Mouse (Mus musculus): Measurements from ENCODE around the gene Sumo3. TPM values are rescaled to one million over a fixed set of nuclear protein-coding genes. Genes with fewer than 3 reads are reported as not detected.

The Sumo3 gene
- total RNA-seq (2022): 100 to 1,000 TPM; 172 to 216 (median 192) TPM

DNA sequence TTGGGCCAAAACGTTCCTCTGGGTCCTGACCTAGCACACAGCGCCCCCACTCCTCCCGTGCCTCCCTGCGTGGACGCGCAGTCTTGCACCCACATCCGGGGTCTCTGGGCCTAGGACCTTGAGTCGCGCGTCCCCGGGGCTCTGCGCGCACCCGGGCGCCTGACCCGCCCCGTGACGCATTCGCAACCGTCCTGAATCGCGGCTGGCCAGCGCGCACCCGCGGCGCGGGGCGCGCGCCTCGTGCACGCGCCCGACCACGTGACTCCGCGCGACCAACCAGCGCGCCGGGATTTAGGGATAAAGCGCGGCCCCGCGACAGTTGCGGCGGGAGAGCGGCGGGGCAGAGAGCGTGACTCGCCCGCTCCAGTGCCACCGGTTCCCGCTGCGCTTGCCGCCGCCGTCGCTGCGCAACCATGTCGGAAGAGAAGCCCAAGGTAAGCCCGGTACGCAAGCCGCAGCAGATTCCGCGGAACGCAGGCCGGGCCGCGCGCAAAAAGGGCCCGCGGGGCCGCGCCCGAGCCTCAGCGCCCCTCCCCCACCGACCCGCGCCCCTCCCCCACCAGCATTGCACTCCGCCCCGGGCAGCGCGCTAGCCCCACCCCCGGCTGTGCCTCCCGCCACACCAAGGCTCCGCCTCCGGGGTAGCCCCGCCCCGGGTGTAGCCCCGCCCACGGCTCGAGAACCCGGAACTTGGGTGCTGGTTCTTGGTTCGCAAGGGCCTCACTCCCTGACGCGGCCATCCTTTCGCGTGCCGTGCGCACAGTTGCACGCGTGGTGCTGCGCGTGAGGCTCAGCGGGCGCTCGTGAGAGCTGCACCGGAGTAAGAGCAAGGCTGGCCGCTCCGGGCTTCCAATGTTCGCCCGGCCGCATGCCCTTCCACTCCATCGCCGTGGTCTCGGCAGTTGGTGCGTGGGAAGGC, at the start of gene Sumo3, which contains the start of gene Gm49325:
Gene Sumo3 (plus strand): TSS at position 190 of the 919 bp plus-strand sequence.
Gene Gm49325 (plus strand): TSS at position 290 of the 919 bp plus-strand sequence.
- DNase-seq (ENCODE audit: low spot score in 2 of 2): peak; percentile 83 to 93

DNA sequence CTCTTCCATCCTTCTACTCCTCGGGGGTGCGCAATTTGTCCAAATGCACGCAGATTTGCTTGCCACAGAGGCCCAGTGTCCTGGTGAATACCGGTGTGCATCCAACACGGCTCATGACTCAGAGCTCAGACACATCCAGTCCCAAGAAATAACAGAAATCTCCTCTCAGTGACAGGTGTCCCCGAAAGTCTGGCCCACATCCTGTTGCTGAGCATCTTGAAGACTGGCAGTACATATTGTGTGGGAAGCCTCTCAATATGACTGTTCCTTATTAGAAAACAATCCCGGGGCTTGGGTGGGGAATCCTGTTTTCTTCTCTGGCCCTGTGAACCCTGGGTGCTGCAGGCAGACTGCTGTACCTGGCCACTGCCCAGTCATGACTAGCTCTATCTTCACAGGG, 49.3 kb upstream of the Sumo3 start:
- DNase-seq (ENCODE audit: low spot score in 2 of 2): no peak

DNA sequence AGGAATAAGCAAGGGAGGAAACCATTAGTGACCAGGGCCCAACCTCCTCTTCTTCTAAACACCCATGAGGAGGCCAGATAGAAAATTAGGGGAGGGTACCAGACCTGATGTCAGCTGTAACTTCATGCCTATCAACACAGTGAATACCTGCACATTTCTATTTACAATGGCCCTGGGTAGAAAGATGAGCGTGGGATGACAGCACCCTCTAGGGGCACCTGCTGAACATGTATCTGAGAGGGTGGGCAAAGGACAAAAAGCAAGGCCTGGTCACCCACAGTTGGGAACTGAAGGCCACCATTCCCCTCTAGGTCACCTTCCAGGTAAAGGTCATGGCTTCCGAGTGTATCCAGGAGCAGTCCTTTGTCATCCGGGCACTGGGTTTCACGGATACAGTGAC, 48.3 kb upstream of the Sumo3 start:
- no peak for DNase-seq (ENCODE audit: low spot score in 2 of 2)

DNA sequence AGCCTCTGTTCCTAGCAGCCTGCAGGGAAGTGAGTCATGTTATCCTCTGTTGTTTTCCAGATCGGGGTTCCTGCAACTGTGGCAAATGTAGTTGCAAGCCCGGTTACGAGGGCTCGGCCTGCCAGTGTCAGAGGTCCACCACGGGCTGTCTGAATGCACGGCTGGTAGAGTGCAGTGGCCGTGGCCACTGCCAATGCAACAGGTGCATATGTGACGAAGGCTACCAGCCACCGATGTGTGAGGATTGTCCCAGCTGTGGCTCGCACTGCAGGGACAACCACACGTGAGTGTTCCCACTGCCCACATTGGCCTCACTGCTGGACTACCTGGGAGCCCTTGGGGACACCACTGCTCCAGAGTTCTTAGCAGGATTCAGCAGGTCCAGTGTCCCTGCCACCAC, 45.8 kb upstream of the Sumo3 start:
- DNase-seq (ENCODE audit: low spot score in 2 of 2): no peak

DNA sequence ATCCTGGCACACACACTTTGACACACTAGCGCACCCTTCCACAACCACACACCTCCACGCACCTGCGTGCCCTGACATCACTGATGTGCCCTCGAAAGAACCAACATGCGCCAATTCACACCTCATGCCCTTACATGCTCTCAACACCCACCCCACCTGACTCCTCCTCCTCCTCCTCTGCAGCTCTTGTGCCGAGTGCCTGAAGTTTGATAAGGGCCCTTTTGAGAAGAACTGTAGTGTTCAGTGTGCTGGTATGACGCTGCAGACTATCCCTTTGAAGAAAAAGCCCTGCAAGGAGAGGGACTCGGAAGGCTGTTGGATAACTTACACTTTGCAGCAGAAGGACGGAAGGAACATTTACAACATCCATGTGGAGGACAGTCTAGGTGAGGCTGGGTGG, 45.1 kb upstream of the Sumo3 start:
- DNase-seq (ENCODE audit: low spot score in 2 of 2): no peak

DNA sequence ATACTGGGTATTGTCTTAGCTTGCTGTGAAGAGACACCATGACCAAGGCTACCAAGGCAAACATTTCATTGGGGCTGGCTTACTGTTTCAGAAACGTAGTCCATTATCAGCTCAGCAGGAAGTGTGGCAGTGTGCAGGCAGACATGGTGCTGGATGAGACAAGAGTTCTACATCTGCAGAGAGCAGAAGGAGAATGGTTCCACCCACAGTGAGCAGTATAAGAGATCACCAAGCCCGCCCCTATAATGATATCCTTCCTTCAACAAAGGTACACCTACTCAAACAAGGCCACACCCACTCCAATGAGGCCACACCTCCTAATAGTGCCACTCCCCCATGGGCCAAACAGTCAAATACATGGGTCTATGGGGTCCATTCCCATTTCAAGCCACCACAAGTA, 44.4 kb upstream of the Sumo3 start:
- no peak for DNase-seq (ENCODE audit: low spot score in 2 of 2)

DNA sequence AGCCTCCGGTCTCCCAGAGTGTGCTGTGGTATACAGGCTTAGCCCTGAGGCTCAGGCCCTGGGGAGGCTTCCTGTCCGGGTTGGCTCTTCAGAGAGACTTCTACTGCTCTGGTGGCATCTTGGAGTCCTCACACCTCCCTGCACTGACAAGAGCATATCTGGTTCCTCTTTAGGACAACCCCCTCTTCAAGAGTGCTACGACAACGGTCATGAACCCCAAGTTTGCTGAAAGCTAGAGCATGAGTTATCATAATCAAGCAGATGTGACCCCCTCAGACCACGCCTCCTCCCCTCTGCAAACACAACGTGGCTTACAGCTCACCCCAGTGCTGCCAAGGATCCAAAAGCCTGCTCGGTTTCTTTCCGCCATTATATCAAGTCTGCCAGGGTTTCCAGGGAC, 40.9 kb upstream of the Sumo3 start:
- DNase-seq (ENCODE audit: low spot score in 2 of 2): no peak

DNA sequence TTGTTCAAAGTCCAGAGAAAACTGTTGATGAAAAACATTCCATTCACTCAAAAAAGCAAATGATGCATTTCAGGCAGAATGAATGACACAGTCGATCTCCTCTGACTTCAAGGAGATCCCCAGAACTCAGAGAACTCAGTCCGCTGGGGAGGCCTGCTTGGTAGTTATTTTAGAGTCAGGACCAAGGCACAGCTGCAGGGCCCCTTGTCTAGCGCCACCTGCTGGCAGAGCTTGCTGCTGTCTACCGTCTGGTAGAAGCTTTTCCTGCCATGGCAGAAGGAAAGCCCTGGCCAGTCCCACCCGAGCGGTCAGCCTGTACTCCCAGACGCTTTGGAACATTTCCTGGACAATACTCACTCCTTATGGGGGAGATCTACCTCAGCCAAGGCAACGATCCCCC, 39.2 kb upstream of the Sumo3 start:
- peak in 1 of 2 experiments; percentile 46 for DNase-seq (ENCODE audit: low spot score in 2 of 2)

DNA sequence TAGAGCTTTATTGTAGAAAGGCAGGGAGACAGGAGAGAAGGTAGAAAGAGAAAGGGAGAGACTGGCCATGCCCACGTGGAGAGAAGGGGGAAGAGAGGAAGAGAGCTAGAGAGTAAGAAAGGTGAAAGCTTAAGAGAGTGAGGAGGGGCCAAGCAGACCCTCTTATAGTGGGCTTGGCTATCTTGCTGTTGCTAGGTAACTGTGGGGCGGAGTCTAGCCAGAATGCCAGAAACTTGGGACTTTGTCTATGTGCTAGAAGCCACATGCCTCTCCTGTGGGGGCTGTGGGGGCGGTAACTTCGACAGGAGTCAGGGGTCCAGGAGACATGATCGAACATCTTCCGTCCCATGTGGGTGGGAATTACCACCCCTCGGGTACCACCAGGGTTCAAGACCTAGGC, 36.4 kb upstream of the Sumo3 start:
- DNase-seq (ENCODE audit: low spot score in 2 of 2): no peak

DNA sequence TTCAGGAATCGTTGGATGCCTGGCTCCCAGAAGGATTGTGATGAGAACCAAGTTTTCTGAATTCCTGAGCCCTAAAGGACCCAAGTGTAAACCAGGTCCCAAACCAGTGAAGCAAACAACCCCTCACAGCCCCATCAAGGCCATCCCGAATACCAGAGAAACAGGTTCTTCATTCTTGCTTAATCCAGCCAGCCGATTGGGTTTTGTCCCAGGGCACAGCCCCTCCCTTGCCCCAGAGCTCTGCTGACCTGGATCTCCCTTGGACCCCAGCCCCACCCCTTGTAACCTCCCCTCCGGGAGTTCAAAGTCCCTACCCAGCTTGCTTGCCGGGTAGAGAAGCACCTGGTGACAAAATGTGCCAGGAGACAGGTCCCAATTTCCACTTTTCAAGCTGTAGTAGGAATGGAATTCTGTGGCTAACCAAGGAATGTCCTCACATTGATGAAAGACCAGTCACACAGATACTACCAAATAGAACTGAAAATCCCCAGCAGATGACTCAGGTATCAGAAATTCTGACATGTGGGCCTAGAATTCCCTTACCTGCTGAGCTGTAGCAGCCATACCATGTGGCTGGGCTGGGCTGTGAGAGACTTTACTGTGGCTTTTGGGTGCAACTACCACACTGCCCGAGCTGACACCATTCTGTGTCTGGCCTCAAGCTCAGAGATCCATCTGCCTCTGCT, 35.8 kb upstream of the Sumo3 start:
- DNase-seq (ENCODE audit: low spot score in 2 of 2): no peak

DNA sequence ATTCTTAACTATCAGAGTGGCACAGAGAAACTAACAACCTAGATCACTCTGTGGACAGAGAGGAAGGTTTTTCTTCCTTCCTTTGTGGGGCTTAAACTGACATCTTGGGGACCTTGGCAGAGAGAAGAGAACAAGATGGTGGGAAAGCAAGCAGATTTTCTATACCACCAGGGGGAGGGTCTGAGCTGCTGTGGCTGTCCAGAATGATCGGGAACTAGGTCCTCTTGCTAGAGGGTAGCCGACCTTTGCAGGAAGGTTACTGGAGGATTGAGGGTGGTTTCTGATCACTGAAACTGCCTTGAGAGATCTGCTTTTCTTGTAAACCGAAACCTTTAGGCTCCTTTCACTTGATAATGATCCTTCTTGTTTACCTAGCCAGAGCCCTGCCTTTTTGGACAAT, 33.7 kb upstream of the Sumo3 start:
- no peak for DNase-seq (ENCODE audit: low spot score in 2 of 2)

DNA sequence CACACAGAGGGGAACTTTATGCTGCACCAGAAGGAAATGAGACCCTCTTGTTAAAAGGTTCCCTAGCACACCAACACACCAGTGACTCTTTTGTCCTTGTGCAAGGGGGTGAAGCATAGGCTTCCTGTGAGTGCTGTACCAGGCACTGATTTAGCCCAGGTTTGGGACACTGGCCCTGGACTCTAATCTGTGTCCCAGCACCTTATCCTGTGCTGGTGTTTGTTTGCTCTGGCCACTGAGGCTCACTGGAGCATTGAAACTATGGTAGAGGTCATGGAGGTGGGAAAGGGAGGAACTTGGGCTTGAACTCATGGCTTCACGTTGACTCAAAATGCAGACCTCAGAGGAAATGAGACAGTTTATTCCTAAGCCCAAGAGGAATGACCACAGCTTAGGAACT, 32.7 kb upstream of the Sumo3 start:
- DNase-seq (ENCODE audit: low spot score in 2 of 2): no peak

DNA sequence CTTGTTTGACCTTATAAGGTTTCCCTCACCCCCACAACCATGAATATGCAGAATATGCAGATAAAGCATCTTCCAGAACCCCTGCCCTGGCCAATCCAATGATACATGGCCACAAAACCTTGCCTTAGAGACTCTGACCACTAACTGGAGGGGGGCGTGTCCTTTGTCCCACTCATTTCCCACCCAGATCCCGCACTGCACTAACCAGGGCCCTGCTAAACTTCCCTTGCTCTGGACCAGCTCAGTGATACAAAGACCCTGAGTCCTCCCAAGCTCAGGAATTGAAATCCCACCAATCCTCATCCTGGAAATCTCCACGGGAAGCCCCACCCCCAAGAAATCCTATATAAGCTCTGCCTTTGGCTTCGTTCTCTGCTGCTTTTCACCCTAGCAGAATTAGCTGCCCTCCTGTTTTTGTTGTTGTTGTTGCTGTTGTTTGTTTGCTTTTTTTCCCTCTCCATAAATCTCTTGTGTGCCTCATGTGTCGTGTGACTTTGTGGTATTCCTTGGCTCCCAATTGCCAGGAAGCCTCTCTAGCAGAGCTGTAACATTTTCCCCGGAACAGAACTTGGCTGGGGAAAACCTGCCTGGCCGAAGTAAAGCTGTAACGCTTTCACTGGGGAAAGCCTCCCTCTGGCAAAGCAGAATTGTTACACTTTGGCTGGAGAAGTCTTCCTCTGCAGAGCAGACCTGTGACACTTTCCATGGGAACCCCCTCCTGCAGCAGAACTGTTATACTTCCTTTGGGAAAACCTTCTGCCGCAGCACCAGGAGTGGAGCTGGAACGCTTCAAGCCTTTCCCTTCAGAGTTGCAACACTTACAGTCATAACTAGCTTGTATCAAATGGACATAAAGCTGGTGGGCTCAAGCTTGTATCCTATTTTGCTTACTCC, 25.6 kb upstream of the Sumo3 start:
- no peak for DNase-seq (ENCODE audit: low spot score in 2 of 2)

DNA sequence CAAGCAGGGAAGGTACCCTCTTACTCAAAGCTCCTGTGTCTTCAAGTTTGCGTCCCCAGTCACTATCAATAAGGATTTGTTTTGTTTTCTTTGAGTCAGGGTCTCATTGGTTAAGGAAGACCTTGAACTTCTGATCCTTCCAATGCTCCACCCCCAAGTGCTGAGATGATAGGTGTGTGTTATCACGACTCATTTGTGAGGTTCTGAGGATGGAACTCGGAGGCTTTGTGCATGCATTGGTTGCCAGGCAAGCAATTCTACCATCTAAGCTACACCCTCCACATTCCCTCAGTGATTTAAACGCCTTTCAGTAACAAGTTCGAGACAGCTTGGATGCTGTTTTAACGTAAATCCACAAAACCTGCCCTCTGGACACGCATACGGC, 24.9 kb upstream of the Sumo3 start:
- DNase-seq (ENCODE audit: low spot score in 2 of 2): no peak

DNA sequence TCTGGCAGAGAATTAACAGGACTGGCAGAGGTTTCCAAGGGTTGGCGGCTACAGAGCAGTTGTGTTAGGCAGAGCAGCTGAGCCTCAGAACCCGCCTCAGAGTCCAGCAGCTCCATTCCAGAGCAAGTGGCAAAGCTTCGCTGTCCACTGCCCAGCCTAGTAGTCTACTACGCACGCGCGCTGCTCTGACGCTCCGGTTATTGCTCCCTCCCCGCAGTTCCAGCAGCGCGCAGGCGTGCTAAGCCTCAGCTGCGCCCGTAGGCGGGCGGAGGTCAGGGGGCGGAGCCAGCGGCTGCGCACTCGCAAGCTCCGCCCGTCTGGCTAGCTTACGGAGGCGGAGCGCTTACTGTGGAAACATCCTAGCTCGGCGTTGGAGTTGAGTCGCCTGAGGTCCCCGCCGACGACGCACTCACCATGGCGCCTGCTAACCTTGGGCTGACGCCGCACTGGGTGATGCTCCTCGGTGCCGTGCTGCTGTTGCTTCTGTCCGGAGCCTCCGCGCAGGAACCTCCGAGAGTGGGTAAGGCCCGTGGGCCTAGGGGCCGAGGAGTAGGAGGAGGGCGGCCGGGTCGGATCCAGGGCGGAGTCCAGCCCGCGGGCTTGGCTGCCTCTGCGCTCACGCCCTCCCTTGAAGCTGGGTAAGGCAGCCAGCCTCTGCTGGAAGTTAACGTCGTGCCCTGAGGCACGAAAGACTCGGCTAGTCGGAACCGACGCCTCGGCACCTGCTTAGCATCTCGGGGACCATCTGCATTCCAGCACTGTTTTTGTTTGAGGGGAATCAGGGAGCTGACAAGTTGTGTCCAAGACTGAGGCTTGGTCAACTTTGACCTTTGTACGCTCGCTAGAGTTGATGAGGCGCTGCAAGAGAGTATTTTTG, 24.3 kb upstream of the Sumo3 start, which contains the start of gene Pttg1ip:
Gene Pttg1ip (plus strand): TSS at position 313 of the 877 bp plus-strand sequence.
- peak; percentile 85 to 96 for DNase-seq (ENCODE audit: low spot score in 2 of 2)

DNA sequence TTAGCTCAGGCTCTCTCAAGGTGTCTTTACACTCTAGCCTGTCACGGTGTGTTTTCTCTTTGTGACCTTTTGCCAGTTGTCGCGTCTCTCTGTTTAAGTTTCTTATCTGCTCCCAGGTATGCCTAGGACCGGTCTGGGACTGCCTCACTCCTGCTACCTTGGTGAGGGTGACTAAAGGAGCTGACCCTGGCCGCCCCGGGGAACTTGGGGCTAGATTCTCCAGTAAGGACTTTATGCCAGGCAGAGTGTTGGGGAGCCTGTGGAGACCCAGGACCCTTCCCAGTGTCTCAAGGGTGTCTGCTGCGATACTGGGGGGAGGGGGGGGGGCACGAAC, 23.6 kb upstream of the Sumo3 start:
- no peak for DNase-seq (ENCODE audit: low spot score in 2 of 2)

DNA sequence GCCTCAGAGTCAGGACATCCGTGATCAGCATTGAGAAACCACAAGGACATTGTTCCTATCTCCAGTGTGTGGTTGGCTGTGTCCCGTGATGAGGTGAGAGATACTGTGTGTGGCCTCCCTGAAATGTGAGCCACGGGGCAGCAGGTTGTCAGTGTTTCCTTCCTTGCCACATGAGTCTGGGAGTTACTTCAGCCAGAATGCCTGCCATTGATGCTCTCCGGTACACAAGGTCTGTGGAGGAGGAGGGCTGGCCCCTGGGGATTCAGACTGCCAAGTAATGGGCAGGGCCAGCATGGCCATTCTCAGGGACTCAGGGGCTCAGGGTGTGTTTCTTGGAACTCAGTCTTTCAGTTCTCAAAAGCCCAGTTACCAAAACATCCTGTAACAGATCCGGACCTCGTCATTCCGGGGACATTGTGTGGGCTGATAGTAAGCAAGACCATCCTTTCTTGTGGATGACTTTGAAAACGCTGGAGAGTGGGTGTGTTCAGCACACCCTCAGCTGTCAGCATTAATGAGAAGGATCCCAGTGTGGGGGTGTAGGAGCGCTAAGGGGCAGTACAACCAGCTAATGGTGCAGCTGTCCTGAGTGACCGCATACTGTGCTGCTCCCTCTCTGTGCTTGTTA, 22.0 kb upstream of the Sumo3 start:
- DNase-seq (ENCODE audit: low spot score in 2 of 2): no peak

DNA sequence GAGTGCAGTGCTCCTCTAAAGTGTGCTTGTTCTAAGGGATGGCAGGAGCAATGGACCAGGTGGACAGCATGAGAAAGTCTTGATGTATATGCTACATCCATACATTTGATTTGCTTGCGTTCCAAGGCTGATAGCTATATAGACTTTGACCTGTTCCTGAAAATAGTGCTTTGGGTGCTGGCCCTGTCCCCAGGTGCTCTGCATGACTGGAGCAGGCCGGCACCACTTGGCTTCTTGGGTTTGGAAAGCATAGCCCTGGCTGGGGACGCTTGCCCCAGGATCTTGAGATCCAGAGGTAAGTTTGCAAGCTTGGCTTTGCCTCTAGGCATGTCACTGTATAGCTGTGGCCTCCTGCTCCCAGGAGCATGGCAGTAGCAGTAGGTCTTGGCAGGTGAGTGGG, 19.3 kb upstream of the Sumo3 start:
- no peak for DNase-seq (ENCODE audit: low spot score in 2 of 2)

DNA sequence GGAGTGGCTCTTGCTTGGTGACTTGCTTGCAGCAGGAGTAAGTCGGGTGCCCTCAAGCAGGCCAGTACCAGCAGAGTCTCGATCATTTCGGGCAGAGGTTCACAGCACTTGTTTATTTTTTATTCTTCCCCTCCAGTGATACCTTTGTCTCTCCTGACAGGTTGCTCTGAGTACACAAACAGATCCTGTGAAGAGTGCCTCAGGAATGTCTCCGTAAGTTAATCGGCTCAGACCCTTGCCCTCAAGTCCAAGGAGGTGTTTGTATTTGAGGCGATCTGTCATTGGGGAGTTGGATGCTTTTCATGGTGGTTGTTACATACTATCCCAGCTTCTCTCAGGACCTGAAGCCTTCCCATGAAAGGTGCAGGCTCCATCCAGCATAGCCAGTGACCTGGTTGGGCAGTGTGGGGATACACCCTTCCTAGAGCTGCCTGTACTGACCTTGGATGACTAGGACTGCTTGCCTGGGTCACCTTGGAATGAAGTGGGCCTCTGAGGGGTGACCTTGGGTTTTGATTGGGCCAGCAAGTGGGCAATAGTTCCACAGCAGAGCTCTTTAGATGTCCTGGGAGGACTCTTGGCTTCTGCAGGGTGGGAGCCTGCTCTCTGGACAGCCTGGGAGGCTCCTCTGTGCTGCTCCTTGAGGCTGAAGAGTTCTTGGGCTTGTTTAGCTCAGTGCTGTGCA, 18.7 kb upstream of the Sumo3 start:
- no peak for DNase-seq (ENCODE audit: low spot score in 2 of 2)

DNA sequence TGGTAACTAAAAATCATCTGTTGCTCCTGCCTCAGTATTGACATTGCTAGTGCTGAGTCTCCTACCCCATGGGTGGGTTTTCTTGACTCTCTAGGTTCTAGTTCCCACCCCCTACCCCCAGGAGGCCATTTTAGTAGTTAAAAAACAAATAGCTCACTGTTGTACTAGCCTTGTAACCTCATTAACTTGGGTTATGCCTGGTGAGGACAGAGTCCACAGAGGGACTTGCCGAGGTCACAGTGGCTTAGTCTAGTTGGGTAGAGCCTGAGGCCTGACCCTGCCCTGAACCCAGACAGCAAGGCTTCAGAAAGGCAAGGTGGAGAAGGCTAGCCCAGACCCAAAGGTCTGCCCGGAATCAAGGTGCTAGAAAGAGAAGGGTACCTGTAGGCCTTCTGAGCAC, 17.9 kb upstream of the Sumo3 start:
- no peak for DNase-seq (ENCODE audit: low spot score in 2 of 2)

Measured in left cerebral cortex, adult 8-10 months (tissue).